Mouse (Mus musculus) heart, adult 2 months (tissue): ENCODE measurements at regions not wholly inside any gene's neighbourhood (a gene's known extent, or its start where the extent isn't known, plus 50 kb on each side); places are given as distances from the start of the nearest gene placed in this dataset.

ENCODE experiments used
- CTCF ChIP-seq: fragments of 200-600 bp; IDR thresholded peaks from 2 replicates; pipeline ENCODE4 v1.8.1; 2022; ENCODE audit warnings: antibody characterized with exemption, mild to moderate bottlenecking, moderate library complexity
- POLR2A ChIP-seq: fragments of 200-500 bp; IDR thresholded peaks from 2 replicates; pipeline ENCODE4 v1.6.1; 2011; ENCODE audit warnings: mild to moderate bottlenecking, low read depth, low read length, control low read depth; ENCODE audit not compliant: insufficient read depth

DNA sequence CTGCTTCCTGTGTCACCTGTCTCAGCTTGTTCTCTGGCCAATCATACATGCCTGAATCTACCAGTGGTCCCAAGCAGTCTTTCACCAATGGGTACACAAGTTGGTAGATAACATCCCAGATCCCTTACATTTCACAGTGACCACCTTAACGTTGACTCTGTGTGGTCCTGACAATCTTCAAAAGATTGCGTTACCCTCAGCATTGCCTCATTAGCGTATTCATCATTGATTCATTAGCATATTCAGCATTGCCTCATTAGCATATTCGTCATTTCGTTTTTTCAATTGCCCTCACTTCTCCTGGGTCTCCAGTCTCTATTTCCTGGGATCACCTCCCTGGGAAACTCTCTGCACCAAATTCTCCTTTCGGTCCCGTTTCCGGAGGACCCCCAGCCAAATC lies 55.5 kb upstream of the Habp2 start:
- TF ChIP-seq CTCF (no peak), POLR2A (no peak)
